Mouse (Mus musculus) stomach, embryonic 16.5 days (tissue): ENCODE data around the gene Psmb7. TPM values are rescaled to one million over a fixed set of nuclear protein-coding genes. Genes with fewer than 3 reads are reported as not detected.

Experiments
- ATAC-seq: fragments of 200-750 bp; cut with Nextera tagmentation; 2 replicates; pipeline ENCODE4 v1.8.0; 2017; ENCODE audit warnings: moderate number of reproducible peaks, moderate TSS enrichment; ENCODE audit not compliant: insufficient read depth, low FRiP score
- H3K27ac ChIP-seq: fragments of 300-500 bp; sonication (generic); 2 replicates; pipeline ENCODE4 v1.5.1; 2014; ENCODE audit warnings: low read length
- H3K27me3 ChIP-seq: fragments of 300-500 bp; sonication (generic); 2 replicates; pipeline ENCODE4 v1.6.1; 2014; ENCODE audit warnings: low read length, control low read depth, mixed read lengths; ENCODE audit not compliant: control insufficient read depth, insufficient read depth
- H3K36me3 ChIP-seq: fragments of 300-500 bp; sonication (generic); 2 replicates; pipeline ENCODE4 v1.6.1; 2014; ENCODE audit warnings: low read length; ENCODE audit not compliant: control insufficient read depth, insufficient read depth
- H3K4me1 ChIP-seq: fragments of 300-500 bp; sonication (generic); 2 replicates; pipeline ENCODE4 v1.6.1; 2014; ENCODE audit warnings: low read length, control low read depth, mixed read lengths; ENCODE audit not compliant: control insufficient read depth, insufficient read depth
- H3K4me2 ChIP-seq: fragments of 300-500 bp; sonication (generic); 2 replicates; pipeline ENCODE4 v1.6.1; 2014; ENCODE audit warnings: low read depth, low read length, mixed read lengths
- H3K4me3 ChIP-seq: fragments of 300-500 bp; sonication (generic); replicated peaks from 2 replicates; pipeline ENCODE4 v1.5.1; 2014; ENCODE audit warnings: mild to moderate bottlenecking, low read length
- H3K9ac ChIP-seq: fragments of 300-500 bp; sonication (generic); 2 replicates; pipeline ENCODE4 v1.6.1; 2014; ENCODE audit warnings: low read length
- H3K9me3 ChIP-seq: fragments of 300-500 bp; sonication (generic); replicated peaks from 2 replicates; pipeline ENCODE4 v1.6.1; 2016; ENCODE audit warnings: low read length, control low read depth; ENCODE audit not compliant: control insufficient read depth
- WGBS: fragments of 180-500 bp; shearing (Covaris S2); extraction: QIAGEN DNeasy Blood & Tissue Kit; methylation state at CpG from one replicate; pipeline ENCODE4 v1.1.7; 2014; 5-methylcytosine and 5-hydroxymethylcytosine counted together
- polyA plus RNA-seq: library from polyadenylated mRNA; unstranded; fragments of >200 nt; fragmentation: Nextera tagmentation; extraction: Ambion mirVana; gene quantifications from 2 replicates; pipeline ENCODE4 v1.2.1, GENCODE M21; 2015

Psmb7 gene
- polyA plus RNA-seq, 1 experiment from 2014 or later: 213 TPM

DNA sequence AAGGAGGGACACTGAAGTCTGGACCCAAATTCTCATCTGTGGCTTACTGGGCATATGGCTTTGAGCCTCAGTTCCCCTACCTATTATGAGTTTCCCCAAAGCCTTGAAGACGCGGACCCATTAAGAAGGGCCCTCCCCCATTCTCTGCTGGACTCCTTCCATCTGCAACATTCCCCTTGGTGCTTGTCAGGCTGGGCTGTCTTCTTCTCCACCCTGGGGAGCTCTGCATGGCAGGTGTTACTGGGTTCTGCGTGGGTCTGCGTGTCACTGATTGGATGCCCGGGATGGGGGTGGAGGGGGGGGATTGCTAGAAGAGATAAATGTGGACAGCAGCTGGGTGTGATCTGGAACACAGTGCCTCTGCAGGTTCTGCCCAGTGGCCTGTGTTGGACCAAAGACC lies 97.1 kb downstream of the Psmb7 start:
- Histone ChIP-seq H3K36me3 (no peaks in the 10 kb centered on the region), H3K9ac (no peak overlapping the region), H3K9me3 (no peaks in the 10 kb centered on the region), H3K4me2 (no peak overlapping the region), H3K4me1 (peaks cover 38% of the 10 kb centered on the region), H3K27me3 (no peaks in the 10 kb centered on the region), H3K4me3 (no peak overlapping the region), H3K27ac (peak overlapping the region; percentile 36; the same call in 1 of the 2 replicates)
- ATAC-seq: no peak
- 61% methylated on average over 5 of the region's 5 CpGs for WGBS

DNA sequence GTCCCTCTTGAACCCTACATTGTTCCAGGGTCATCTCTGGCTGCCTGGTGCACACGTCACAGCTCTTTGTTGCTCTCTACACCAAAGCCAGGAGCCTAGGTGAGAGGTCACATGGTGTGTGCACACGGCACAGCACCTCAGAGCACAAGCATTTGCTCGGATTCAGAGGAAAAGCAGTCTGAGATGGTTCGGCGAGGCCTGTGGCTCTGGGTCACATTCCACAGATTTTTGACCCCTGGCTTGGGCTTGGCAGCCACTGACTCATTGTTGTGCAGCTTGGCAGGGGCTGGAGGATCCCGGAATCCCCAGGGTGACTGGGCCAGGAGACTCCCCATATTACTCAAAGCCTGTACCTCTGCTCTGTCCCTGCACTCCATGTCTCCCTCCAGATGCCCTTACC lies 97.7 kb downstream of the Psmb7 start:
- peaks cover 38% of the 10 kb centered on the region for H3K4me1 ChIP-seq
- ATAC-seq: peak; percentile 44
- H3K27me3 ChIP-seq: no peaks in the 10 kb centered on the region
- no peaks in the 10 kb centered on the region for H3K9me3 ChIP-seq
- WGBS: 30% methylated on average over 6 of the region's 6 CpGs
- H3K27ac ChIP-seq: peak overlapping the region; percentile 36; the same call in 1 of the 2 replicates
- no peaks in the 10 kb centered on the region for H3K36me3 ChIP-seq
- H3K9ac ChIP-seq: no peak overlapping the region
- no peak overlapping the region for H3K4me3 ChIP-seq
- H3K4me2 ChIP-seq: no peak overlapping the region

DNA sequence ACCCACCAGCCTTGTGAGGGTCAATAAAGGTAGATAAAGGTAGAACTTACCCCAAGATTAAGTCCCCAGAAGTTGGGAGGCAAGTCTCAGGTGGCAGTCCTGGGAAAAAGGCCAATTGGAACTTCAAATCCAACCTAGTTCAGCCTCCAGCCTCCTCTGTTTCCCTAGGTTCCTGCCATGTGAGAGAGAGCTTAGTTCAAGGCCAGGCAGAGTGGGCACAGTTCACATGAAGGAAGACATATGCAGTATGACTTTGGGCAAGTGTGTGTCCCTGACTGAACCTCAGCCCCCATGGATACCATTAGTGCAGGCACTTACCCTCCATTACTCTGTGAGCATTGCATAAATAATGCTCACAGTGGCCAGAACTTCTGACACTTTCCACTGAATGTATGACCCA lies 98.2 kb downstream of the Psmb7 start:
- no peak overlapping the region for H3K4me3 ChIP-seq
- no peak overlapping the region for H3K9ac ChIP-seq
- ATAC-seq: no peak
- H3K27ac ChIP-seq: 0 out of 2 replicates have a peak overlapping the region, but pooled peaks have one; percentile 1
- H3K36me3 ChIP-seq: no peaks in the 10 kb centered on the region
- no peak overlapping the region for H3K4me2 ChIP-seq
- no peaks in the 10 kb centered on the region for H3K9me3 ChIP-seq
- H3K4me1 ChIP-seq: peaks cover 38% of the 10 kb centered on the region
- no peaks in the 10 kb centered on the region for H3K27me3 ChIP-seq

DNA sequence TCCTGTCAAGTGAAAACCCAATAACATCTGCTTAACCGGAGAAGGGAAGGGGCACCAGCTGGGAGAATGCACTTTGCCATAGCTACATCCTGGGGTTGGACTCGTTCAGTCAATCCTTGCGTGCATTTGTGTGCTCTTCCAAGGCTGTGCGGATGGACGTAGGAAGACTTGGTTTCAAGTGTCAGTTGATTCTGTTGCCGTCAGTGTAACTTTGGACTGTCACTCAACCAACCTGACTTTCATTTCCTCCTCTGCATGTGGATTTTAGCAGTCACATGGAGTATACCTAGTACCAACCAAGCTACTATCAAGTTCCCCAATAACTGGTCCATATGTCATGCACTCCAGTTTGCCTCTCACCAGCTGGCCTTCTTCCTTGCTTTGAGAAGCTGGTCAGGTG lies 98.9 kb downstream of the Psmb7 start:
- Histone ChIP-seq H3K9ac (no peak overlapping the region), H3K4me1 (peaks cover 38% of the 10 kb centered on the region), H3K4me2 (no peak overlapping the region), H3K4me3 (no peak overlapping the region), H3K9me3 (no peaks in the 10 kb centered on the region), H3K36me3 (no peaks in the 10 kb centered on the region), H3K27me3 (no peaks in the 10 kb centered on the region), H3K27ac (no peak overlapping the region)
- 60% methylated on average over 6 of the region's 6 CpGs for WGBS
- no peak for ATAC-seq

DNA sequence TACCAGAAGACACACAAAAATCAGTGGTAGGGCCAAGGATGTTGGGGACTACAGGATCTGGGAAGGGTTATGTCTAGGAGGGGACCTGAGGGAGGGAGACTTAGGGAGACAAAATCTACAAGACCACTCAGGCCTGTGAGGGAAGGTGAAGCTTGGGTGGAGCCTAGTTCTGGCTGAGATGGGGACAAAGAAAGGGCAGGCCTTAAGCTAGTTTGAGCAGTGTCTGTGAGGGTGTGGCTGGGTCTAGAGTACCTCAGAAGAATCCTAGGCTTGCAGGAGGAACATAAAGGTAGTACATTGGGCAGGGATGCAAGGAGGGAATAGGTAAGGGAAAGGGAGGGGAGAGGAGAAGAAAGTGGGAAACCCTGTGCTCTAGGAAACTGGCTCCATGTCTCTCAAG lies 99.5 kb downstream of the Psmb7 start:
- Histone ChIP-seq H3K4me2 (no peak overlapping the region), H3K9ac (no peak overlapping the region), H3K4me1 (peaks cover 40% of the 10 kb centered on the region), H3K9me3 (no peaks in the 10 kb centered on the region), H3K27me3 (no peaks in the 10 kb centered on the region), H3K36me3 (no peaks in the 10 kb centered on the region), H3K4me3 (no peak overlapping the region), H3K27ac (no peak overlapping the region; the same call in 1 of the 2 replicates)
- ATAC-seq: no peak

DNA sequence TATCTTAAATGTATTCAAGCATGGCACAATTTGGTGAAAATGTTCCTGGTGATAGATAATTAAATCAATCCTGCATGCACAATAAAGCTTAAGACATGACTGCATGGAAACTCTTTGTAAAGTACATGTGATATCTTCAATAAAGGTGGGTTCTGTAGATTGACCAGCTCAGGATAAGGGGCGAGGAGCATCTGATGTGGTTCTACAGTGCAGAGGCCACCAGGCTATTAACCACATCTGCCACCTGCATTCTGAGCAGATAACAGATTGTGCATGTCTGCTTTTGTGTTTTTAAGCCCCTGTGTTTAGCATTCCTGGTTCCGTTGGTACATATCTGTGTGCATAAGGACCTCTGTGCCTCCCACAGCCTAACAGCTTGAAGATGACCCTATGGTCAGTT lies 100.7 kb downstream of the Psmb7 start:
- Histone ChIP-seq H3K36me3 (no peaks in the 10 kb centered on the region), H3K4me1 (peaks cover 40% of the 10 kb centered on the region), H3K27ac (no peak overlapping the region), H3K4me2 (no peak overlapping the region), H3K4me3 (no peak overlapping the region), H3K9me3 (no peaks in the 10 kb centered on the region), H3K9ac (no peak overlapping the region), H3K27me3 (no peaks in the 10 kb centered on the region)
- 72% methylated on average over 2 of the region's 2 CpGs for WGBS
- ATAC-seq: no peak

DNA sequence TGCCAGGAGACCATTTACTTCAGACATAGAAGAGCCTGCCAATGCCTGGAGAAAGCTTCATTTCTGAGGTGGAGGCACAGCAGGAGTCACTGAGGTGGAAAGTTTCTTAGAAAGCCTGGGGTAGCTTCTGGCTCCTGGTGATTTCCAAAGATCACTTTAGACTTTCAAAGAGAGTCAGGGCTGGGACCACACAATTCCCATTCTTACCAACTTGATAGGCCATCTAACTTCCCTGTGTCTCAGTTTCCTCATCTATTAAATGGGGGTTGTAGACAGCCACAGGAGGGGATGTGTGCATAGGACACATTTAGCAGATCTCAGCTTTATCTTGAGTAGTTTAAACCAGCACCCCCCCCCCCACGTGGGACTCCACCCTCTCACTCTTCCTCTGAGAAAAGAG lies 101.5 kb downstream of the Psmb7 start:
- no peaks in the 10 kb centered on the region for H3K9me3 ChIP-seq
- no peak overlapping the region for H3K9ac ChIP-seq
- H3K4me3 ChIP-seq: no peak overlapping the region
- H3K4me2 ChIP-seq: no peak overlapping the region
- ATAC-seq: no peak
- no peaks in the 10 kb centered on the region for H3K27me3 ChIP-seq
- H3K36me3 ChIP-seq: no peaks in the 10 kb centered on the region
- peaks cover 43% of the 10 kb centered on the region for H3K4me1 ChIP-seq
- H3K27ac ChIP-seq: no peak overlapping the region
- WGBS: 20% methylated on average over 1 of the region's 1 CpGs

DNA sequence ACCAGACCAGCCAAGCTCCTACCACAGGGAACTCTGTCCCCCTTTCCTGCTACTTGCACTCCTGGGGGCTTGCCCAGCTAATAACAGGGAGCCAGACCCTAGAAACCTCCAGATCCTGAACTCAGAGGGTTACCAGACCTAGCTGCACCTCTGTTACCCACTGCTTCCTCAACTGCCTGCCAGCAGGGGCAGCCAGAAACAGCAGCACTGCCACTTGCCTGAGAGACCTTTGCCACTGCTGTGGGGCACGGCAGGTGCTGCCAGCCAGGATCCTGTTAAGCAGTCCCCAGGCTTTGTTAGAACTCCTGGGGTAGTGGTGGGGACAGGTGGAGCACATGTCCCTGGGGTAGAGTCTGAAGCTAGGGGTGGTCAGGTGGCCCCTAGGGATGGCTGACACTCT lies 102.3 kb downstream of the Psmb7 start:
- Histone ChIP-seq H3K9me3 (no peaks in the 10 kb centered on the region), H3K4me3 (no peak overlapping the region), H3K4me2 (no peak overlapping the region), H3K27ac (no peak overlapping the region), H3K9ac (no peak overlapping the region), H3K36me3 (no peaks in the 10 kb centered on the region), H3K4me1 (peaks cover 47% of the 10 kb centered on the region), H3K27me3 (no peaks in the 10 kb centered on the region)
- WGBS: 75% methylated on average over 1 of the region's 1 CpGs
- no peak for ATAC-seq

DNA sequence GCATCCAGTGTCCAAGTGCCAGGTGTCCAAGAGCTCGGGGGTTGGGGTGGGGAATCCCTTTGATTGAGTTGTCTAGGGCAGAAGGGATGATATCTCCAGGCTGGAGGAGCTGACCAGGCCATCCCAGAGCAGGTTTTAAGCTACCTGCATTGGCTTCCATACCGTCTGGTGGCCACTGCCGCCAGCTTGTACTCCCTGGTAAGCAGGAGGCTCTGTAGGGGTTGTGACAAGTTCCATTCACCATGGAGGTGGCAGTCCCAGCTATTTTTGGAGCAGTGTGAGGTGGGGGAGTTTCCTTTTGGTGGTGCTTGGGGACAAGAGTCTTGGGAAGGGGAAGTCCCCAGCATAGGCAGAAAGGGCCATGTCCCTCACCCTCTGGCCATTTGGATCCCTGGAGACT lies 102.8 kb downstream of the Psmb7 start:
- H3K9ac ChIP-seq: no peak overlapping the region
- no peak overlapping the region for H3K4me2 ChIP-seq
- peaks cover 46% of the 10 kb centered on the region for H3K4me1 ChIP-seq
- H3K9me3 ChIP-seq: no peaks in the 10 kb centered on the region
- 71% methylated on average over 3 of the region's 3 CpGs for WGBS
- no peak overlapping the region for H3K4me3 ChIP-seq
- H3K36me3 ChIP-seq: no peaks in the 10 kb centered on the region
- H3K27me3 ChIP-seq: no peaks in the 10 kb centered on the region
- no peak for ATAC-seq
- no peak overlapping the region for H3K27ac ChIP-seq

DNA sequence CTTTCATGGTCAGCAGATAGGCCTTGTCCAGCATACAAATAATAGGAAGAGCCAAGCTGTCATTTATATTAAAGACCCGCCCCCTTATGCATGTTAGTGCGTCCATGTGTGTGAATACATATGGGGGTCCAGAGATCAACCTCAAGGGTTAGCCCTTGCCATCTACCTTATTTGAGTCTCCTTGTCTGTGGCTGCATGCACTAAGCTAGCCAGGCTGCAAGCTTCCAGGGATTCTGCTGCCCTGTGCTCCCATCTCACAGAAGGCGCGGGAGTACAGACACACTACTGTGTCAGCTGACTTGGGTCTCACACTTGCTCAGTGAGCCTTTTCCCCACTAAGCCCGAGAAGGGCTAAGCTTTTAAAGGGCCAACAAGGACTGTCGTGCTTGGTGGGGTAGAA lies 103.2 kb downstream of the Psmb7 start:
- Histone ChIP-seq H3K4me2 (no peak overlapping the region), H3K9me3 (no peaks in the 10 kb centered on the region), H3K27ac (no peak overlapping the region), H3K36me3 (no peaks in the 10 kb centered on the region), H3K27me3 (no peaks in the 10 kb centered on the region), H3K4me1 (peaks cover 46% of the 10 kb centered on the region), H3K4me3 (no peak overlapping the region), H3K9ac (no peak overlapping the region)
- ATAC-seq: no peak
- 85% methylated on average over 6 of the region's 6 CpGs for WGBS
